Mouse (Mus musculus): Measurements from ENCODE around the gene Cap2.

Cap2 gene

DNA sequence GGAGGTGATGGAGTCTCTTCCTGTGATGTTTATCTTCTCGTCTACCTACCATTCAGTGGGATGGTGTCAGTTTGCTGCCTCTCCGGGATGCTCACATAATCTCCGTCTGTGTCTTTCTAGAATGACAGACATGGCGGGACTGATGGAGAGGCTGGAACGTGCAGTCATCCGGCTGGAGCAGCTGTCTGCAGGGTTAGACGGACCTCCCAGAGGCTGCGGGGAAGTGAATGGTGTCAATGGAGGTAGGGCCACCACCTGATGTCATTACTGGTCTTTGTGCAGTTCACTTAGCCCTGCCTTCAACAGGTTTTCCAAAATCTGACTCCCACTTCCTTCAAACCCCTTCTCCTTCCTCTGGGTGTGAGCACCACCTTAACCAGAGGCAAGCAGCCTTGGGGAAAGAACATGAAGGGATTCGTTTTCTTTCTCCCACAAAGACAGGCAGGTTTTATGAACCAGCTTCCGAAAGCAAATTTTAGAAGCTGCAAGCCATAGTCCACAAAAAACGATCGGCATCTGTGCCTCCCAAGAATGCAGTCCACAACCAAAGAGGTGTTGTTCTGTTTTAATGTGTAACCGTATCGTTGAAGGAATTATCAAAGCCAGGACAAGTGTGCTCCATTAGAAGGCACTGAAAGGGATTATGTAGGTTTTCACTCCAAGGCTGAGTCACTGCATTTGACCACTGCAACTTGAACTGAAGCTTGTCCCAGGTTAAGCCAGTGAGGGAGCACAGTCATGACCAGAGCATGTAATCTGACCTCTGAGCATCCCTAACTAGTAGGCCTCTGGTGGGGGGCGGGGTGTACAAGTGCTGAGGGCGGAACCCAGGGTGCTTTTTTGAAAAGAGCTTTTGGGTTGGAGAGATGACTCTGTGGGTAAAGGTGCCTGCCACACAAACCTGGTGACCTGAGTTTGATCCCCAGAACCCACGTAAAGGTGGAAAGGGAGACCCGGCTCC is 23.9 kb downstream of the Cap2 start:
- DNase-seq (ENCODE audit: low spot score in 2 of 2) = no peak

- no peak for DNase-seq (ENCODE audit: low spot score in 2 of 2)
These were observed 25.0 kb downstream of the Cap2 start for GRCm38 (mm10) chr13:46526645-46527044.

GRCm38 (mm10) chr13:46527340-46527739 is 25.7 kb downstream of the Cap2 start:
- no peak for DNase-seq (ENCODE audit: low spot score in 2 of 2)

GRCm38 (mm10) chr13:46529037-46529436 is 27.4 kb downstream of the Cap2 start:
- DNase-seq (ENCODE audit: low spot score in 2 of 2) = no peak

DNA sequence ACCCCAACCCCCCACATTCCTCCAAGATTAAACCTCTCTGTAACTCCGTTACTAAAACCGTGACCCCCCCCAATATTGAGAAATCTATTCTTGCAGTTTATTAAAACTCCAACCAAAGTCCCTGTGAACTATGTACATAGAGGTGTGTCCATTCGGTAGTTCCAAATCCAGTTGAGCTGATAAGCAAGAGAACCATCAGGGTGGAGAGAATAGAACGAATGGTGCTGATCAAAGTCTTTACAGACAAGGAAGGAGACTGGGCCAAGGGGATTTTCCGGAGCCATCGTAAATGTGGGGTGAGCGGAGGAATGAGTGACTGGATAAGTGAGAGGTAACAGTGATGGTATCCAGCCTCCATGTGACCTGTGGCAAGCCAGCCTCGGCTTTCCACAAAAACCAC is 28.9 kb downstream of the Cap2 start:
- no peak for DNase-seq (ENCODE audit: low spot score in 2 of 2)

- DNase-seq (ENCODE audit: low spot score in 2 of 2) = no peak
These were observed 30.0 kb downstream of the Cap2 start for GRCm38 (mm10) chr13:46531676-46532075.

DNA sequence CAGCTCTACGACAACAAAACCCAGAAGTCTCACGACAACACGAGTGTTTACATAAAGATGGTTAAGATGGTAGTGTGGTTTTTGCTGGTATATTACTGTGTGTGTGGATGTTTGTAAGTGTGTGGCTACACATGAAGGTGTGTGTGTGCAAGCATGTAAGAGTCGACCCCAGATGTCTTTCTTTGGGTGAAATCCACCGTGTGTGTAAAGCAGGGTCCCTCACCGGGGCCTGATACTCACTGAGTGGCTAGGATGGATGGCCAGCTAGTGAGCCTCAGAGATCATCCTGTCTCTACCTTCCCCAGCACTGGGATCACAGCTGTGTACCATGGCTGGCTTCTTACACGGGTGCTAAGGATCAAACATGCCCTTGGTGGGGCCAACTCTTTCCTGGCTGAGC is 30.6 kb downstream of the Cap2 start:
- no peak for DNase-seq (ENCODE audit: low spot score in 2 of 2)

GRCm38 (mm10) chr13:46533342-46534129 is 31.9 kb downstream of the Cap2 start:
- DNase-seq (ENCODE audit: low spot score in 2 of 2) = no peak

DNA sequence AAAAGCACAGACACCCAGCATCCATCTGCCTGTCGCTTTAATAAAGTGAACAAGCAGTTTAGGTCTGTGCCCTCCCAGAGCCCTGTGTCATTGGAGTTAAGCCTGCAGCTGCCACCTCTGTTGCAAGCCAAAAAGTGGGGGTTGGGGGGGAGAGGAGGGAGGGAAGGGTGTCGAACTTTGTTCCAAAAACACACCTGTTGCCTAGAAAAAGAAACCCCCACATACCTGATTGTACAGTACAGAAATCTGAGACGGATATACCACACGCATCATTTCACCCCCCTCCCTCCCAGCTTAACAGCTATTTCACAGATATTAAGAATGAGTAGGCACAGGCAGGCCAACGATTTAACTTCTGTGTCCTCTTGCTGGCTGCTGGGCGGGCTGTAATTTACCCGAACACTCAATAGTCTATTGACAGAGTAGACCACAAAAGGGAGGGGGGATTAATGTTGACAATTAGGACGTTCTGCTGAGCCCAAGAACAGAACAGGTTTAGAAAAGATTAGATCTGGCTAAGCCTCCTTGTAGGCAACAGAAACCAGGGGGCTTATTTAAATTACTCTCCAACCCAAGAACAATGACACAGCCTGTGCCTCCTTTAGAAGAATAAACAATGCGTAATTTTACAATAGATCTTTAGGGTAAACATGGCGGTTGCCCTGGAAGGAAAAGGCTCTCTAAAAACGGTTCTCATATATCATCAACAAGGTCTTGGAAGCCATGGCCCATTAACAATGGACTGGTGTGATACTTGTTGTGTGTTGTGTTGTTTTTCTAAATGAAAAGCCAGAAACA is 32.7 kb downstream of the Cap2 start:
- no peak for DNase-seq (ENCODE audit: low spot score in 2 of 2)

GRCm38 (mm10) chr13:46534969-46535785 is 33.5 kb downstream of the Cap2 start:
- no peak for DNase-seq (ENCODE audit: low spot score in 2 of 2)

- DNase-seq (ENCODE audit: low spot score in 2 of 2) = no peak
These were observed 37.6 kb downstream of the Cap2 start for GRCm38 (mm10) chr13:46539284-46539683.

DNA sequence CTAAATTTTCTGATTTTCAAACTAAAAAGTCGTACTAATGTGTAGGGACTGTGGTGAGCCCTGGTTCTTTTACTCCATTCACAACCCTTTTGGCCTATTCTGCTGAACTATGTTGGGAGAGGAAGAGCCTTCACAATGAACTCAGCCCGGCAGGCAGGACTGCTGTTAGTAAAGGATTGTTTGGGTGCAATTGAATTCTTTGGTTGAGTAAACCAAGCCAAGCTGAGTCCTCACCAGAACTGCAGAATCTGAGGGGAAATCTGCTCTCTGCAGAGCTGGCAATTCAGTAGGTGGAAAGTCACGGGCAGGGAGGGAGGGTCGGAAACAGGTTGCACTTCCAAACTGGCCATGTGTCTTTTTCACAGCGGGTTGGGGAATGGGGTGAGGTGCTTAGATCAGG is 39.3 kb downstream of the Cap2 start:
- DNase-seq (ENCODE audit: low spot score in 2 of 2) = no peak

DNA sequence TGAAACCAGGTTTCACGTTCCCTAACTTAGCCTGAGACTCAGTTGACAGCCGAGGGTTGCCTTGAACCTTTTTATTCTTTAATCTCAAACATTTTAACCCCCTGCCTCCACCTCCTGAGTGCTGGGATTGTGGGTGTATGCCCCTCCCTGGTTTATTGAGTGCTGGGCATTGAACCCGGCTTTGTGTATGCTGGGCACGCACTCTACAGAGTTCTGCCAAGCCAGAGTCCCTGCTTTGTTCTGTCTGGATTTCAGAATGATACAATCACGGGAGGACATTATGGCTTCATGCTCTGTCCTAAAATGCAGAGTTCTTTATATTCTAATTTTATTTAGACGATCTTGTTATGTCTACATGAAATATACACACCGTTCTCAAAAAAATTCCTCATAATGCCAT is 41.1 kb downstream of the Cap2 start:
- DNase-seq (ENCODE audit: low spot score in 2 of 2) = no peak

GRCm38 (mm10) chr13:46544608-46545007 is 43.0 kb downstream of the Cap2 start:
- no peak for DNase-seq (ENCODE audit: low spot score in 2 of 2)

DNA sequence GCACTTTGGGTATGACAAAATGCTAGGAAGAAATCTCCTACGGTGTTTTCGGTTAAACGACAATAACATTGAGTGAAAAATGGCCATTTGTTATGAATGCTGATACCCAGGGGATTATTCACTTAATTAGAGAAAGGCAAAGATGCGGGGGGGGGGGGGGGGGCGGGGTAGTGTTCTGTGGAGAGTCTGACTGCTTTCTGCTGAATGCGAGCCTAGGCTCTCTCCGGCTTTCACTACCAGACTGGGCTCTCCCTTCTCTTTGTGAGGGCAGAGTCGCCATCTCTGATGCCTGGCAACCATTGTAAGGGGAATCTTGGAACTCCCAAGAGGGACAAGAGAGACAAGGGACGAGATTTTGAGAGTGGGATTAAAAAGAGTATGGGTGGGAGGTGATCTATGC is 43.4 kb downstream of the Cap2 start:
- DNase-seq (ENCODE audit: low spot score in 2 of 2) = no peak

GRCm38 (mm10) chr13:46546846-46547245 is 45.2 kb downstream of the Cap2 start:
- DNase-seq (ENCODE audit: low spot score in 2 of 2) = no peak

DNA sequence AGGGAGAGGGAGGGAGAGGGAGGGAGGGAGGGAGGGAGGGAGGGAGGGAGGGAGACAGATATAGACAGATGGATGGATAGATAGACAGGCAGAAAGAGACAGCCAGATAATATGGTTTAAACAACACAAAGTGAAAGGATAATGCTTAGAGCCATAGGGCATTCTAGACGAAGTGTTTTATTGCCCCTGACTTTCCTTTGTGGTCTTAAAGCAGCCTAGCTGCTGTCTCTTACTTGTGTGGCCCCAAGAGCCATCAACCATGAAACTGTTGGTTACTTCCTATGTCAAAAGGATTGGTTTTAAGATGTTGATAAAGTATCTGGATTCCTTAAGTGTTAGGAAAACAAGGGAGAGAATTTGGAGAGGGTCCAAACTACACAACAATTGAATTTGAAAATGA is 45.6 kb downstream of the Cap2 start:
- no peak for DNase-seq (ENCODE audit: low spot score in 2 of 2)

- DNase-seq (ENCODE audit: low spot score in 2 of 2) = no peak
These were observed 46.5 kb downstream of the Cap2 start for GRCm38 (mm10) chr13:46548132-46548531.

DNA sequence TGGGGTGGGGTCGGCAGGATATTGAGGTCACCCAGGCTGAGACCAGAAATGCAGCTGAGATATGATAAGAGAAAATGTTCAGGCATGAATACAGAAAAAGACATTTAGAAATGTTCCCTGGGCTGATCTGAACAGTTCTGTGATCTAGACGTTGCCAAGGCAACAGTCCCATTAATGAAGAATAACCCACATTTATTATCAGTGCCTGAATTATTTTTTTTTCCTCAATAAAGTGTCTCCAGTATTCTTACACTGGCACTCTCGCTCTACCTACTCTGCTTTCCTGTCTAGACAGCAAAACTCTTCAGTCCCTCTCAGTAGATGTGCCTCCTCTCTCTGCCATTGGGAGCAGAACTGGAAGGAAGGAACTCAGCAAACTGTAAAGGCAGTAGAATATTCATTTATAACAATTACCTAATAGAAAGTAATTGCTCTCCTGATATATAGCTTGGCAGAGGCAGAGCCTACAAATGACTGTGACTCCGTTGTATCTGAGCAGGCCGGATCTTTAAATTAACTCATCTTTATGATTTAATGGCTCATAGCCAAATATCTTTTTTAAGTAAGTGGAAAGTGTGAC is 47.0 kb downstream of the Cap2 start:
- no peak for DNase-seq (ENCODE audit: low spot score in 2 of 2)

- DNase-seq (ENCODE audit: low spot score in 2 of 2) = no peak
These were observed 49.0 kb downstream of the Cap2 start for GRCm38 (mm10) chr13:46550627-46551026.

GRCm38 (mm10) chr13:46554736-46555135 is 53.1 kb downstream of the Cap2 start:
- DNase-seq (ENCODE audit: low spot score in 2 of 2) = no peak
